Mouse (Mus musculus): ENCODE measurements around the gene Auts2.
"Not testable (repeated sequence)": the region's sequence is repeated elsewhere in the genome, so short reads cannot be mapped to it uniquely, and the experiment has no call there.

Gene Auts2

DNA sequence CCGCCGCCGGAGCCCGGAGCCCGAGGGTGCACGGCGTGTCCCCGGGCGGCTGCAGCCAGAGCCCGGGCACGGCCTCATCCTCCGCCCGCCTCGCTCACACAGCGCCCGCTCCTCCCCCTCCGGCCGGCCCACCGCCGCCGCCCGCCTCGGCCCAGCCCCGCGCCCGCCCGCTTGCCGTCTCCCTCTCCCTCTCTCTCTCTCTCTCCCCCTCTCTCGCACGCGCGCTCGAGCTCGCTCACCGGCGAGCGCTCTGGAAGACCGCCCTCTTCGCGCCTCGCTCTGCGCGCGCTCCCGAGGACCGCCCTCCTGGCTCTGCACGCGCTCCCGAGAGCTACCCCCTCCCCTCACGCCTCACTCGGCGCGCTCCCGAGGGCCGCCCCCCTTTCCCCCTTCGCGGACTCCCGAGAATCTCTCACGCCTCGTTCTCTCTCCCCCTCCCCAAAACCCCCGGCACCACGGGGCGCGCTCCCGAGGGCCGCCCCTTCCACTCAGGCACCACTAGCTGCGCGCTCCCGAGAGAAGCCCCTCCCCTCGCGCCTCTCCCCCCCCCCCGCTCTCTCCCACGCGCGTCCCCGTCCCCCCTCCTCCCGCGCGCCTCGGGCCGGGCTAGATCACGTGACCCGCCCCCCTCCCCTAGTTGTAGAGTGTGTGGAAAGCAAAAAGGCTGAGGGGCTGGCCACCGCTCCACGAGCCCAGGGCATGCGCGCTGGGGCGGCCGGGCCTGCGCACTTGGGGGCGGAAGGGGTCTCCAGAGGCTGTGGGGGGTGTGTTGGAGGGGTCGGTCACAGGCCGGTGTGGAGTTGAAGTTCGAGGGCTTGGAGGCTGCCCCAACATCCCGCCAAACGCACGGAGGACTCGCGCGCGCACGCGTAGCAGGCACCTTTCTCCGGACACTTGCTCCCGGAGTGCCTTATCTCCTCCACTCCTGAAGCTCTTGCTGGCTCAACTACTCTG is at the start of gene Auts2:
Gene Auts2, minus strand, starts transcription at position 227 of the 954 bp plus-strand sequence.
- peak; percentile 82 to 88 for DNase-seq (ENCODE audit: low spot score in 2 of 2)

- no peak for DNase-seq (ENCODE audit: low spot score in 2 of 2)
Measured at GRCm38 (mm10) chr5:132591721-132592695, 48.9 kb upstream of the Auts2 start.

DNA sequence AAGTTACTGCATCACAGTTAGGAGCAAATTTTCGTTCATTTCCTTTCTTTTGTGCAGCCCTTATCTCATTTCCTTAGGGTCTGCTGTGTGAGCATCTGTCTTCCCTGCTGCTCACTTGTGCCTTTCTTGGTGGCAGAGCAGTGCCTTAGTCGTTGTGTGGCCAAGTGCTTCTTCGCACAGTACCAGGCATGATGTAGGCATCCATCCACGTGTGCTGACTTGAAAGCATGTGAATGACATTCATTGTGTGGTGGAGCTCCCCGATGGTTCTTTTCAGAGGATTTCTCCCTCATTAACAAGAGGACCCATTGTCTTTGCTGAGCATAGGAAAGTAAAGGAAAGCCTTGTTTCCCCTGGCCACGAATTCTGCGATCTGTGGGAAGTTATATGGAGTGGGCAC is 36.6 kb upstream of the Auts2 start:
- DNase-seq (ENCODE audit: low spot score in 2 of 2), result no peak

DNA sequence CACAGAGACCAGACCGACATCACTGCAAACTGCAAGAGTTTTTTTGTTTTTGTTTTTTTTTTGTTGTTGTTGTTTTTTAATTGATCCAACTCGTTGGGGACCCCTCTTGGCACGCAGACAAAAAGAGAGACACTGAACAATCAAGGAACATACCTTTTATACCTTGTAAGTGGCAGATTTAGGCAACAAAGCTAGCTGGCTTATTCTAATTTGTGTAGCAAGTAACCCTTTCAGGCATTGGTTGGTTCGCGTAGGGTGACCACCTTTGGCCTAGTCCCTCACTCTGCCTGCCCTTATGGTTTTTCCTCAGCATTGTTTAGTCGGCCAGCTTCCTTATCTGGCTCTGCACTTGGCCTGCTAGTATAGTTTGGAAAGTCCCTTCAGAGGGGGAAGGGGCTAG is 17.6 kb upstream of the Auts2 start:
- DNase-seq (ENCODE audit: low spot score in 2 of 2), result not testable (repeated sequence)

- no peak for DNase-seq (ENCODE audit: low spot score in 2 of 2)
Measured at GRCm38 (mm10) chr5:132545761-132546160, 2.6 kb upstream of the Auts2 start.

DNA sequence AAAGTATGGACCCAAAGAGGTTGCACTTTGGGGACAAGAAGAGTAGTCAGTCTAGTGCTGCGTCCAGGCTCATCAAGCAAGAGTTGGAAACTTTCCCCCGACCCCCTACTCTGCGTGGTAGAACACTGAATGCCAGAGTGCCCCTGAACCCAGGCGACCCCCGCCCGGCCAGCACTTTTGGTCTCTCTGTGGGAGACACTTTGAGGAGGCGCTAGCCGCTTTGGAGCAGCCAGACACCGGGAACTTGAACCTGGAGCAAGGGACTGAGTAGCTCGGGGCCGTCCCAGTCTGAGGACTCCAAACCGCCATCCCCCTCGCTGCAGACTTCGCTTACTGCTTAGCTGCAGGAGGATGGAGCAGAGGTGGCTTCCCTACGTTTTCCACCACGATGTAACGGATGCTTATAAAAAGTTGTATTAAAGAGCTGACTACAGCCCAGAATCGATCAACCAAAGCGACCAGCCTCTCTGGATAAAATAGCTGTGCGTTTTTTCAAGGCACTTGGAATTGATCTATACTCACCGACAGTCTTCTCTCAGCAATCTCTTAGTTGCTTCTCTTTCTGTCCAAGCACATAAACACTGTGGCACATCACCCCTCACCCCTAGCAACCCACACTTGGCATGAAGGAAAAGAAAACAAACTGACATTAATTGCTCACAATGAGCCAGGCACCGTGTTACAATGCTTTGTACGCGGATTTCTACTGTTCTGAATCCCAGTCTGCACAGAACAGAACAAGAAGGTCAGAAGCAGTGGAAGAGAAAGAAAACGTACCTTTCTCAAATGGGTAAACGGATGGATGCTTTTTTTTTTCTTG is 1.2 kb upstream of the Auts2 start:
- peak; percentile 14 to 37 for DNase-seq (ENCODE audit: low spot score in 2 of 2)

GRCm38 (mm10) chr5:132542381-132543020 is 643 bp downstream of the Auts2 start:
- peak; percentile 31 to 36 for DNase-seq (ENCODE audit: low spot score in 2 of 2)

- no peak for DNase-seq (ENCODE audit: low spot score in 2 of 2)
Measured at GRCm38 (mm10) chr5:132541951-132542350, 1.2 kb downstream of the Auts2 start.

DNA sequence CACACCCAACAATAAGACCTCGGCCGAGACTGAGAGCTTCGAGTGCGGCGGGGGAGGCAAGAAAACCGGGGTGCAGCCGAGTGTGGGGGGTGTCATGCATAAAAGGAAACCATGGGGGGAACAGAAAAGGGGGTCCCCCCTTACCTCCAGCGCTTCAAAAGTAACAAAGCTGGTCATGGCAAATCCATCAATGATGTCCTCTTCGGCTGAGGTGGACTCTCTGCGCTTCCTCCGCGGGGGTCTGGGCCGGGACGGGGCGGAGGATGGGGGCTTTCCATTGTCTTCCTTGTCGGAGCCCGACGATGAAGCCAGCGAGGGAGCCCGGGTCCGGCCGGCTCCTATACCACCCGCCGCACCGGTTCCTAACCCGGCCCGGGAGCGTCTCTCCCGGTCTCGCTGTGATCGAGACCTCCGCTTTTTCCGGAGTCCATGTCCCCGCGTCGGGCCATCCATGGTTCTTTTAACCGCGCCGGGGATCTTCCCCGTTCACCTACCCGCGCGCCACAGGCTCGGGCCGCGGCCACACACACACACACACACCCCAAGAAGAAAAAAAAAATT is 1.7 kb downstream of the Auts2 start:
- peak; percentile 13 to 45 for DNase-seq (ENCODE audit: low spot score in 2 of 2)

GRCm38 (mm10) chr5:132540841-132541311 is 2.3 kb downstream of the Auts2 start:
- DNase-seq (ENCODE audit: low spot score in 2 of 2), result peak; percentile 15 to 27

DNA sequence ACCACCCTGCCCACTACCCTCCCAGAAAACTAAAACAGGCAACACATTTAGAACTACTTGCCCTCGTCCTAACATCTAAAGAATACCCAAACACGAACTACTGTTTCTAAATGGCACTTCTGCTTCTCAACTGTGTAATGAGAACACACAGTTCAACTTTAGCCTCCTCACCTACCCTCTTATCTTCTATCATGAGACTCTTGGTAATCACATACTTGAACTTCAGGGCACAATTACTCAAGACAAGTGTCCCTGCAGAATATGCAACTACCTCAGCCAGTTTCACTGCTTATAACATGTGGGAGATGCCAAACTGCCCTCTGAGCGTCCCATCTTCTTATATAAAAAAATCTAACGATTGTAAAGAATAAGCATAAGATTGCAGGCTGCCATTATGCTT is 5.7 kb downstream of the Auts2 start:
- no peak for DNase-seq (ENCODE audit: low spot score in 2 of 2)

GRCm38 (mm10) chr5:132526395-132526794 is 16.7 kb downstream of the Auts2 start:
- DNase-seq (ENCODE audit: low spot score in 2 of 2), result no peak

DNA sequence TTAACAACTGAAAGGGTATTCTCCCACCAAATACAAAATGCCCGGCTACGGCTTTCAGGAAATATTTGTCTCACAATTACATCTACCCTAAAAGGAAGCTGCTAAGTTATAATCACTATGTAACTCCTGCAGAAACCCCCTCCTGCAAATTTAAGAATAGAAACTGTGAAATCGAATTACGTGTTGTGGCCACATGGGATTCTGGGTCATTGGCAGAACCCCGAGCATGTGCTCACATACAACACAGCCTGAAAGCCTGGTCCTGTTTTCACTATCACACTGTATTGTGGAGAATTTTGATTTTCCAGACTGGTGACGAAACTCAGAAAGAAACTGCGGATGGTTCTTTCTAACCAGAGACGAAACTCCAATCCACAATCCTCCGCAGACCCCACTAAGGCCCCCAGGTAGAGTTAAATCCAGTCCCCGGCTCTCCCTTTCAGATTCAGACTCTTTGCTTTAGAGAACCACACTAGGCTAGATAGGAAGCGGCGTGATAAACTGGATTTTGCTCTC is 21.7 kb downstream of the Auts2 start:
- DNase-seq (ENCODE audit: low spot score in 2 of 2), result no peak

- DNase-seq (ENCODE audit: low spot score in 2 of 2), result no peak
Measured at GRCm38 (mm10) chr5:132517879-132518278, 25.3 kb downstream of the Auts2 start.

DNA sequence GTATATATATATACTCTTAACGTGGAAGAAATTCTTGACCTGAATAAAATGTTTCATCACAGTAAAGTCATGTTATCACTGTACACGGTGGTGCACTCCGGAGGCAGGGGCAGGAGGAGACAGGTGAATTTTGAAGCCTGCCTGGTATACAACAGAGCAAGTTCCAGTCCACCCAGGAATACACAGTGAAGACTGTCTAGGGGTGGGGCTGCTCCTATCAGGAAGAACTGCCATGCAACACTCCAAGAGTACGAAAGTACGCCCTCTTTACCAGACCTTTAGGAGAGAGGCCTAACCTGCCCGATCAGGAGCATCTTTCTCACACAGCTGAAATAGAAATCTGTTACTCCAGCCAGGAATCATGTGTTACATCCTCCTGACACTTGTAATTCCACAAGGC is 28.6 kb downstream of the Auts2 start:
- DNase-seq (ENCODE audit: low spot score in 2 of 2), result no peak

- DNase-seq (ENCODE audit: low spot score in 2 of 2), result no peak
Measured at GRCm38 (mm10) chr5:132513206-132513605, 29.9 kb downstream of the Auts2 start.

DNA sequence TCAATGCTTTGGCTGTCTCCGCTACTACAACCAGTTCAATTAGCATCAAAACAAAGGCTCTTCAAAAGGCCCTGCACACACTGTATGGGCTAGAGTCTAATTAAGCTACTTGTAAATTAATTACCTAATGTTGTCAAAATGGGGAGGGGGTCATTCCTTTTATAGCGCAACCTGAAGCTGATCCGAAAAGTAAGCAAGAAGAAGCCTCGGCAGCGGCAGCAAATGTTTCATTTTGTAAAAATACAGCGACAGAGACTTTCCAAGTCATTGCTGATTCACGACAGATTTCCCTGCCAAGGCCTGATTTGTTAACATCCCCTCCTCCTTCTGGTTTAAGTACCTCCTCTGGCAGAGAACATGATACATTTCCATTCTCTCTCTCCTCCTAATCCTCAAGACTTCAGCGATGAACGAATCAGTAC is 33.7 kb downstream of the Auts2 start:
- DNase-seq (ENCODE audit: low spot score in 2 of 2), result no peak

GRCm38 (mm10) chr5:132504893-132505292 is 38.3 kb downstream of the Auts2 start:
- DNase-seq (ENCODE audit: low spot score in 2 of 2), result no peak

DNA sequence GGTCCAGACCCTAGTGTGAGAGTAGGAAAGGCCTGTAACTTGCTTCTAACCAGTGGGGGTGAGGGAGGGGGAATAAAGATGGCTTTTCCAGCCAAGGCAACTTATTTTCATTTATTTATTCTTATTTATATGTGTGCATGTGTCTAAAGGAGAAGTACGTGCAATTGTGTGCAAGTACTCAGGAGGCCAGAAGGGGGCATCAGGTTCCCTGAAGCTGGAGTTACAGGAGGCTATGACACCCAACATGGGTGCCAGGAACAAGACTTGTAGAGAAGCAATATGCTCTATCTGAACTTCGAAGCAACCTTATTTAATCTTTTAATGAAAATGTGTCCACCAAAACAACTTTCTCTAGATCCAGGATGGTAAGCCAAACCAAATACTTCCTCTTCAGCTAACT is 39.7 kb downstream of the Auts2 start:
- DNase-seq (ENCODE audit: low spot score in 2 of 2), result no peak

GRCm38 (mm10) chr5:132502036-132502435 is 41.1 kb downstream of the Auts2 start:
- DNase-seq (ENCODE audit: low spot score in 2 of 2), result no peak

Data from frontal cortex, postnatal 10 days (tissue).